Mouse (Mus musculus): ENCODE measurements at regions not wholly inside any gene's neighbourhood (a gene's known extent, or its start where the extent isn't known, plus 50 kb on each side); places are given as distances from the start of the nearest gene placed in this dataset.
A peak's percentile ranks its signal among the peaks of the same experiment; 100 is the strongest.

DNA sequence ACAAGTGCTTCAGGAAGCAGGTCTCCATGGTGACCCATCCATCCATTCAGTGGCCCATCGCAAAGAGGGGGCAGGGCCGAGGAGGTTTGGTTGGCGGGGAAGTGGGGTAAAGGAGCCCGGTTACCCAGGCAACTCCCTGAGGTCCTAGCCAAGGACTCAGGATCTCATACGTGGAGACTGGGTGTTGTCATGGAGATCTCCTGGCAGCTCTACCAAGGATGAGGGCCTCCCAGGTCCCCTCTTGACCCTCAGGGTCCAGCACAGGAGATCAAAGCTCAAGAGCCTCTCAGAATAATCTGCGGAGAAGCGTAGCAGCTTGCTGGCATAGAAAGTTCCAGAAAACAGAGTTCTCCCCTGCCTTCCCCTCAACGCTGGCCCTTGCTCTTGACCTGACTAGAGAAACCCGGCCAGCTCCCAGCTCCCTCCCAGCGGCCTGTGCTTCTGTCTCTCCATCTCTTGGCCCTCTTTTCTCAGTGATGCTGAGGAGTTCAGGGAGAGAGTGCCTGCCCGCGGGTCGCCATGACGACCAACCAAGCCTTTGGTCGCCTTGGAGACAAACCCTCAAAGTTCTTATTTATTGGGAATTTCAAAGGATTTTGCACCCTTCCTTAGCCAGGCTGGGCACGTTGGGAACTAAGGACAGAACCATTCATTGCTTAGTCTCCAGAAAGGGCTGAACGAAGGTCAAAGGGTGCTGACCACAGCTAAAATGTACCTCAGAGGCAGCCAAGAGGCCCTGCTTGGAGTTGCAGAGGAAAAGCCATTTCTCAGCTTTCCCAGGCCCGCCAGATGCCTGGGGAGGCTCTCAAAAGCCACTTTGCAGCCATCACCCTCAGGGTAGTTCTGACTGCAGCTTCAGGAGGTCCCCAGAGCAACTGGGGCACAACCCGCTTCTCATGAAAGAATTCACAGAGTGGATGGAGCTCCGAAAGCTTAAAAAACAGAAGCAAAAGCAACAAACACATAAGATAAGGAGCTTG, 60.0 kb downstream of the Ubiad1 start:
- Histone ChIP-seq H3K9ac (no peak overlapping the region), H3K36me3 (no peaks in the 10 kb centered on the region), H3K9me3 (replicated peaks) (no peaks in the 10 kb centered on the region), H3K27ac (no peak overlapping the region), H3K4me3 (no peak overlapping the region), H3K27me3 (peaks cover 5% of the 10 kb centered on the region), H3K4me2 (no peak overlapping the region), H3K4me1 (replicated peaks) (no peaks in the 10 kb centered on the region)
- ATAC-seq (replicated peaks; ENCODE audit: insufficient number of reproducible peaks, insufficient read depth, low FRiP score, low read depth) = no peak
- WGBS = 47% methylated on average over 20 of the region's 20 CpGs

DNA sequence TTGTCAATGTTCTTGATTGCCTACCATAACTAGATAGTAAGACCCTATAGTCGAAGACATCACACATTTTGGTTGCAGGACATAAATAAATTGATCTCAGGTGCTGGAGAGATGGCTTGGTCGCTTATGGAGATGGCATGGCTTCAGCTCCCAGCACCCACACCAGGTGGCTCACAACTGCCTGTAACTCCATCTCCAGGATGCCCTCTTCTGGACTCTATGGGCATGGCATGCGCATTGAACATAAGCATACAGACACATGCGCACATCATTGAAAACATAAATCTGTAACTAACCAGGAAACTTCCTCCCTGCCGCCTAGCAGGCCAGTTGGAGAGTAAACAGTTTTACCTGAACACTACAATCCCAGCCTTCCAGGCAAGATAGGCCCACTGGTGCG, 64.0 kb downstream of the Ubiad1 start:
- H3K4me2 ChIP-seq = no peak overlapping the region
- ATAC-seq (replicated peaks; ENCODE audit: insufficient number of reproducible peaks, insufficient read depth, low FRiP score, low read depth) = no peak
- 77% methylated on average over 6 of the region's 6 CpGs for WGBS

DNA sequence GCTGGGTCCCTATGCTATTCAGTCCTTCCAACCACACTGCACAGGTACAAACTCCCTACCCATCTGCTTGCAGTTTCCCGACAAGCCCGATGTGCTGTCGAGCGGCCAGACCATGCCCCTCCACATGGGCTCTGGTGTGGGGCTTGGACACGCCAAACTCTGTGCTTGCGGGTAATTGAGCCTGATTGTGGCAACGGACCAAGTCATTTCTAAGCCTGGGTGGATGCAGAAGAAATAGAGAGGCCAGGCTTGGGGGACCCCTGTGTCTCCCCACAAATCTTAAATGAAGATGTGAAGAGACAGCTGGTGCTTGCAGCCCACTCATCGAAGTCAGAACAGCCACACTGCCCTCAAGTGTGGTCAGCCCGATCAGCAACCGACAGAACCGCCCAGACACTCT, 66.1 kb downstream of the Ubiad1 start:
- Histone ChIP-seq H3K27ac (no peak overlapping the region), H3K27me3 (no peaks in the 10 kb centered on the region), H3K36me3 (no peaks in the 10 kb centered on the region), H3K9ac (no peak overlapping the region), H3K4me1 (replicated peaks) (peaks cover 3% of the 10 kb centered on the region; the same call in 1 of the 2 replicates), H3K9me3 (replicated peaks) (no peaks in the 10 kb centered on the region), H3K4me2 (no peak overlapping the region), H3K4me3 (no peak overlapping the region)
- 71% methylated on average over 11 of the region's 11 CpGs for whole genome bisulfite sequencing
- no peak for ATAC-seq (replicated peaks; ENCODE audit: insufficient number of reproducible peaks, insufficient read depth, low FRiP score, low read depth)

More for the DNA sequence above, 64.0 kb downstream of the Ubiad1 start:
- no peak overlapping the region for H3K9ac ChIP-seq
- peaks cover 3% of the 10 kb centered on the region; the same call in 1 of the 2 replicates for H3K4me1 ChIP-seq (replicated peaks)
- no peaks in the 10 kb centered on the region for H3K9me3 ChIP-seq (replicated peaks)
- H3K4me3 ChIP-seq = no peak overlapping the region
- H3K27ac ChIP-seq = no peak overlapping the region
- H3K36me3 ChIP-seq = no peaks in the 10 kb centered on the region
- peaks cover 5% of the 10 kb centered on the region; the same call in 1 of the 2 replicates for H3K27me3 ChIP-seq

DNA sequence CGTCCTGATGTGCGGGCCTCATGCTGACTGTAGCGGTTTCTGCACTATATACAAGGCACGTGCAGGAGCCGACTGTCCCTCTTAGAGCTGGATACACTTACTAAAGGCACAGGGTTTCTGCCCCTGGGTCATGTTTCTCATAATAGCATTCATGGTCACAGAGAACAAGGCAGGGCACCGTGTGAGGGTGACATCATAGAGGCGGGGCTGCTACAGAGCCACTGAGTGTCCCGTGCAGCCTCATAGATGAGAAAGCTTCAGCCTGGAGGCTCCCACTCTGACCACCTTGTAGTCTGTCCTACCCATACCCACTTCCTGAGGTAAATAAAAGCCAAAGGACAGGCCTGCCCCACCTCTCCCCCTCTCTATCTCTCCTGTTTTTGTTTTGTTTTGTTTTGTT, 67.2 kb downstream of the Ubiad1 start:
- Histone ChIP-seq H3K4me2 (no peak overlapping the region), H3K4me3 (no peak overlapping the region), H3K9ac (no peak overlapping the region), H3K36me3 (no peaks in the 10 kb centered on the region), H3K27me3 (no peaks in the 10 kb centered on the region), H3K4me1 (replicated peaks) (peaks cover 3% of the 10 kb centered on the region; the same call in 1 of the 2 replicates), H3K27ac (no peak overlapping the region), H3K9me3 (replicated peaks) (no peaks in the 10 kb centered on the region)
- WGBS = 37% methylated on average over 8 of the region's 8 CpGs
- ATAC-seq (replicated peaks; ENCODE audit: insufficient number of reproducible peaks, insufficient read depth, low FRiP score, low read depth) = peak; percentile 61

- no peaks in the 10 kb centered on the region for H3K27me3 ChIP-seq
- H3K36me3 ChIP-seq = no peaks in the 10 kb centered on the region
- H3K4me1 ChIP-seq (replicated peaks) = peaks cover 3% of the 10 kb centered on the region; the same call in 1 of the 2 replicates
- 25% methylated on average over 3 of the region's 3 CpGs for whole genome bisulfite sequencing
- H3K9me3 ChIP-seq (replicated peaks) = no peaks in the 10 kb centered on the region
- no peak overlapping the region for H3K9ac ChIP-seq
- no peak overlapping the region for H3K27ac ChIP-seq
- H3K4me3 ChIP-seq = no peak overlapping the region
- no peak overlapping the region for H3K4me2 ChIP-seq
- ATAC-seq (replicated peaks; ENCODE audit: insufficient number of reproducible peaks, insufficient read depth, low FRiP score, low read depth) = no peak
Measured at GRCm38 (mm10) chr4:148376439-148376838, 68.1 kb downstream of the Ubiad1 start.

- Histone ChIP-seq H3K9me3 (replicated peaks) (no peaks in the 10 kb centered on the region), H3K27me3 (no peaks in the 10 kb centered on the region), H3K4me3 (no peak overlapping the region), H3K36me3 (no peaks in the 10 kb centered on the region), H3K9ac (no peak overlapping the region), H3K27ac (no peak overlapping the region), H3K4me1 (replicated peaks) (no peaks in the 10 kb centered on the region), H3K4me2 (no peak overlapping the region)
- 88% methylated on average over 7 of the region's 7 CpGs for WGBS
- ATAC-seq (replicated peaks; ENCODE audit: insufficient number of reproducible peaks, insufficient read depth, low FRiP score, low read depth) = no peak
Measured at GRCm38 (mm10) chr4:148371489-148371888, 73.1 kb downstream of the Ubiad1 start.

- WGBS = 51% methylated on average over 3 of the region's 3 CpGs
- H3K9me3 ChIP-seq (replicated peaks) = no peaks in the 10 kb centered on the region
Measured at GRCm38 (mm10) chr4:148367671-148368070, 76.9 kb downstream of the Ubiad1 start.

GRCm38 (mm10) chr4:148365804-148366203, 78.0 kb upstream of the Disp3 start:
- H3K9me3 ChIP-seq (replicated peaks) = no peaks in the 10 kb centered on the region
- 39% methylated on average over 4 of the region's 4 CpGs for WGBS
- no peak overlapping the region for H3K4me2 ChIP-seq
- no peak for ATAC-seq (replicated peaks; ENCODE audit: insufficient number of reproducible peaks, insufficient read depth, low FRiP score, low read depth)
- no peaks in the 10 kb centered on the region for H3K36me3 ChIP-seq
- H3K4me1 ChIP-seq (replicated peaks) = no peaks in the 10 kb centered on the region
- H3K9ac ChIP-seq = no peak overlapping the region
- no peak overlapping the region for H3K4me3 ChIP-seq
- no peak overlapping the region for H3K27ac ChIP-seq
- no peaks in the 10 kb centered on the region for H3K27me3 ChIP-seq

More at GRCm38 (mm10) chr4:148367671-148368070, 76.9 kb downstream of the Ubiad1 start:
- no peak for ATAC-seq (replicated peaks; ENCODE audit: insufficient number of reproducible peaks, insufficient read depth, low FRiP score, low read depth)
- Histone ChIP-seq H3K36me3 (no peaks in the 10 kb centered on the region), H3K4me1 (replicated peaks) (no peaks in the 10 kb centered on the region), H3K27ac (no peak overlapping the region), H3K9ac (no peak overlapping the region), H3K4me2 (no peak overlapping the region), H3K27me3 (no peaks in the 10 kb centered on the region), H3K4me3 (no peak overlapping the region)

GRCm38 (mm10) chr4:148363366-148364121, 75.8 kb upstream of the Disp3 start:
- no peaks in the 10 kb centered on the region for H3K27me3 ChIP-seq
- 74% methylated on average over 10 of the region's 10 CpGs for WGBS
- ATAC-seq (replicated peaks; ENCODE audit: insufficient number of reproducible peaks, insufficient read depth, low FRiP score, low read depth) = no peak
- H3K4me1 ChIP-seq (replicated peaks) = no peaks in the 10 kb centered on the region
- H3K36me3 ChIP-seq = no peaks in the 10 kb centered on the region
- no peak overlapping the region for H3K4me2 ChIP-seq
- no peaks in the 10 kb centered on the region for H3K9me3 ChIP-seq (replicated peaks)
- H3K27ac ChIP-seq = no peak overlapping the region
- no peak overlapping the region for H3K9ac ChIP-seq
- H3K4me3 ChIP-seq = no peak overlapping the region

- ATAC-seq (replicated peaks; ENCODE audit: insufficient number of reproducible peaks, insufficient read depth, low FRiP score, low read depth) = no peak
- H3K36me3 ChIP-seq = no peaks in the 10 kb centered on the region
- H3K9me3 ChIP-seq (replicated peaks) = no peaks in the 10 kb centered on the region
- no peak overlapping the region for H3K9ac ChIP-seq
- no peak overlapping the region for H3K4me3 ChIP-seq
- H3K4me2 ChIP-seq = no peak overlapping the region
- WGBS = 75% methylated on average over 9 of the region's 9 CpGs
- no peaks in the 10 kb centered on the region for H3K4me1 ChIP-seq (replicated peaks)
- no peak overlapping the region for H3K27ac ChIP-seq
- H3K27me3 ChIP-seq = no peaks in the 10 kb centered on the region
Measured at GRCm38 (mm10) chr4:148360931-148361330, 73.2 kb upstream of the Disp3 start.

- Histone ChIP-seq H3K9ac (no peak overlapping the region), H3K4me3 (no peak overlapping the region), H3K27ac (no peak overlapping the region), H3K36me3 (no peaks in the 10 kb centered on the region), H3K27me3 (no peaks in the 10 kb centered on the region), H3K9me3 (replicated peaks) (no peaks in the 10 kb centered on the region), H3K4me2 (no peak overlapping the region), H3K4me1 (replicated peaks) (no peaks in the 10 kb centered on the region)
- ATAC-seq (replicated peaks; ENCODE audit: insufficient number of reproducible peaks, insufficient read depth, low FRiP score, low read depth) = no peak
- WGBS = 32% methylated on average over 4 of the region's 4 CpGs
Measured at GRCm38 (mm10) chr4:148358336-148358735, 70.6 kb upstream of the Disp3 start.

All from heart, embryonic 15.5 days (tissue).